Mouse (Mus musculus): ENCODE measurements at regions not wholly inside any gene's neighbourhood (a gene's known extent, or its start where the extent isn't known, plus 50 kb on each side); places are given as distances from the start of the nearest gene placed in this dataset.

DNA sequence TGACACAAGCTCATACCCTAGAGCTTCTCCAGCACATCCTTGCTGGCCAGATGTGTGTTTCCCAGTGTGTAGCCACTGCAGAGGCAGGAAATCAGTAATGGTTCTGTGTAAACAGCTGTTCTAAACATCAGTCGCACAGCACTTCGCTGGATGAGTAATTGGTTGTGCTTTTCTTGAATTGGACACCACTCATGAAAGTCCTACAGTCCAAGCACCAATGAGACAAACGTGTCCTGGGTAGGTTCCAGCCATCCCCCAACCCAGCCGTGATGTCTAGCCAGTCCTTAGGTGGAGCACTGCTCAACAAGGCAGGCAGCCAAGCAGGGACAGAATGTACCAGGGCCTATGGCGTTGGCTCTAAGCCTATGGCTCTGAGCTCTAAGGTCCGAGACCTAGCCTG is 65.8 kb upstream of the 4930432M17Rik start:
- Histone ChIP-seq H3K9ac (no peak overlapping the region), H3K4me1 (ENCODE audit: insufficient read depth) (peaks cover 19% of the 10 kb centered on the region), H3K27me3 (ENCODE audit: insufficient read depth, low read length) (no peaks in the 10 kb centered on the region), H3K9me3 (ENCODE audit: low read depth, low read length) (no peaks in the 10 kb centered on the region), H3K27ac (ENCODE audit: low read depth) (0 out of 2 replicates have a peak overlapping the region, but pooled peaks have one; percentile 61), H3K36me3 (ENCODE audit: insufficient read depth) (no peaks in the 10 kb centered on the region), H3K4me2 (no peak overlapping the region), H3K4me3 (ENCODE audit: low read depth, low read length) (no peak overlapping the region)
- 28% methylated on average over 6 of the region's 6 CpGs for WGBS
- DNase-seq = peak; percentile 90
- no peak for TF ChIP-seq CTCF (IDR thresholded peaks at IDR 0.05; ENCODE audit: low read depth)
- peak; percentile 91 for ATAC-seq (ENCODE audit: insufficient read depth)

DNA sequence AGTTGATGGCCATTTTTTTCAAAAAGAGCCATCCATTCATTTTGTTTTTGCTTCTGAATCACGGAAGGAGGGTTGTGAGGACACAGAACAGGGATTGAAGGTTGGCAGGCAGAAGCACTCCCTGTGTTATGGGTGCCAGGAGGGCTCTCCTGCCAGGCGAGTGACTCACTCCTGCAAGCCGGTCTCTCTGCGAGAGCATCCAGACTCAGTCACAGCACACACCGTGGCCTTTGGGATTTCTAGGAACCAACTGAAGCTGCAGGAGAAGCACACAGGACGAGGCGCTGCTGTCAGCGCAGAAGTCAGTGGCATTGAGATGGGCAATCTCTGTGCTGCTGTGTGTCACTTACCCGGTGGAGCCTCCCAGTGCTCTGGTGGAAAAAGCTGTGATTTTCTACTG is 66.5 kb upstream of the 4930432M17Rik start:
- Histone ChIP-seq H3K27ac (ENCODE audit: low read depth) (peak overlapping the region; percentile 61), H3K27me3 (ENCODE audit: insufficient read depth, low read length) (no peaks in the 10 kb centered on the region), H3K9ac (no peak overlapping the region), H3K9me3 (ENCODE audit: low read depth, low read length) (no peaks in the 10 kb centered on the region), H3K36me3 (ENCODE audit: insufficient read depth) (no peaks in the 10 kb centered on the region), H3K4me2 (no peak overlapping the region), H3K4me1 (ENCODE audit: insufficient read depth) (peaks cover 19% of the 10 kb centered on the region), H3K4me3 (ENCODE audit: low read depth, low read length) (no peak overlapping the region)
- TF ChIP-seq CTCF (IDR thresholded peaks at IDR 0.05; ENCODE audit: low read depth) = no peak
- DNase-seq (no peak), ATAC-seq (ENCODE audit: insufficient read depth) (peak; percentile 7; the same call in 1 of the 2 replicates)
- 73% methylated on average over 9 of the region's 9 CpGs for WGBS

DNA sequence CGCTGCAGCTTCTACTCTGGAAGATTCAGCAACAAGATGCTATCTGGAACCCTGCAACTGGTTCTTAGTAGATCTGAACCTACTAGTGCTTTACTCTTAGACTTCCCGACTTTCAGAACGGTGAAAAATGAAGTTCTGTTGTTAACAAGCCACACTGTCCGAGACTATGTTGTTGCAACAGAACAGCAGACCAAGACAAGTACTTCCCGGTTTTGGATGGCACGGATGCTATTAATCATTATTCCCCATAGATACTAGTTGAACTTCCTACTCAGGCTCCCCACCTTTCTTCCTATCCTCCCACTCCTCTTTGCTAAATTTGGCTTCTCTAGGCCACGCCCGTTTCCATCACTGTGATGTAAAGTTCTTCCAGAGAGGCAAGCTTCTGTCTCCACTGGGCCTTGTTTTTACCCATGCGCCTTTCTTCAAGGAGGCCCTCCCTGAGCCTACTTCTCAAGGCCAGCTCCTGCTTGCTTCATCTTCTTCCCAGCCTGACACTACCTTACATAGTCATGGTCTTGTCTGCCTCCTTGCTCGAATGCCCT is 67.7 kb upstream of the 4930432M17Rik start:
- Histone ChIP-seq H3K36me3 (ENCODE audit: insufficient read depth) (no peaks in the 10 kb centered on the region), H3K27me3 (ENCODE audit: insufficient read depth, low read length) (no peaks in the 10 kb centered on the region), H3K27ac (ENCODE audit: low read depth) (no peak overlapping the region), H3K9ac (no peak overlapping the region), H3K4me1 (ENCODE audit: insufficient read depth) (peaks cover 19% of the 10 kb centered on the region), H3K4me2 (no peak overlapping the region), H3K9me3 (ENCODE audit: low read depth, low read length) (no peaks in the 10 kb centered on the region), H3K4me3 (ENCODE audit: low read depth, low read length) (no peak overlapping the region)
- no peak for DNase-seq
- TF ChIP-seq CTCF (IDR thresholded peaks at IDR 0.05; ENCODE audit: low read depth) = no peak
- no peak for ATAC-seq (ENCODE audit: insufficient read depth)
- WGBS = 84% methylated on average over 10 of the region's 10 CpGs

DNA sequence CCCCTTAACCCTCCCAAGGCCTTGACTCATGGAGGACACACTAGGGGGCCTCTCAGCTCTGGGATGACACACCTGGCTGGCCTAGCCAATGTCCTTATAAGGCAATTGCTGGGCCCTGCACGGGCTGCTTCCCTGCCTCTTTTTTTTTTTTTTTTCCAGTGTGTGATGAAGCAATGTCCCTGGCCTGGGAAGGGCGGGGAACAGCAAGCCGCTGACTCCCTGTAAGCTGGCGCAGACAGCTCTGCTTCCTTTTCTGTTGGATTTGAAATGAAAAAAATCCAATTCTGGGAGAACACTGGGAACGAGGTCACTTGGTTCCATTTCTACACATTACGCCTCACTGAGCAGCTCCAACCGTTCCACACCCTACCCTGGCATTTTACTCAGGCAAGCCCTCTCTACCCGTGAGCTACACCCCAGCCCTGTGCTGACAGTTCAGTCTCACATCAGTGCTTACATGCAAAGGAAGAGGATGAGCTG is 68.4 kb upstream of the 4930432M17Rik start:
- no peak for TF ChIP-seq CTCF (IDR thresholded peaks at IDR 0.05; ENCODE audit: low read depth)
- 46% methylated on average over 8 of the region's 8 CpGs for WGBS
- Histone ChIP-seq H3K27ac (ENCODE audit: low read depth) (0 out of 2 replicates have a peak overlapping the region, but pooled peaks have one; percentile 15), H3K27me3 (ENCODE audit: insufficient read depth, low read length) (no peaks in the 10 kb centered on the region), H3K4me2 (no peak overlapping the region), H3K4me3 (ENCODE audit: low read depth, low read length) (no peak overlapping the region), H3K9ac (no peak overlapping the region), H3K36me3 (ENCODE audit: insufficient read depth) (no peaks in the 10 kb centered on the region), H3K4me1 (ENCODE audit: insufficient read depth) (peaks cover 19% of the 10 kb centered on the region), H3K9me3 (ENCODE audit: low read depth, low read length) (no peaks in the 10 kb centered on the region)
- DNase-seq (peak; percentile 52), ATAC-seq (ENCODE audit: insufficient read depth) (peak; percentile 21; the same call in 1 of the 2 replicates)

DNA sequence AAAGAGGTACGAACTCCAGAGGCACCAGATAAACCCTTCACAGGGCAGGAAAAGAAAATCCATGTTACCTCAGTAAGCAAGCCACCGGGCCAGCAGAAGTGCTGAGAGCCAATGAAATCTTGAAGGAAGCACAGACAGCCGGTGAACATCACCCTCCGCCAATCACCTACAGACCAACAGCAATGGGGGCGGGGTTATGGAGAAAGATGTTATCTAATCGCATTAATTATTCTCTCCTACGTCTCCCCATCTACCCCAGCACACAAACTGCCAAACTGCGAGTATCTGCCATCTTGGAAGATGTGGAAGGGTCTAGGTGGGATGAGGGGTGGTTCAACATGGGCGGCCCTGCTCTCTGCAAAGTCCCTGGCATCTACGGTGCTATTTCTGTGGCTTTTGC is 68.6 kb upstream of the Slc44a3 start:
- Histone ChIP-seq H3K4me3 (ENCODE audit: low read depth, low read length) (no peak overlapping the region), H3K9me3 (ENCODE audit: low read depth, low read length) (no peaks in the 10 kb centered on the region), H3K27ac (ENCODE audit: low read depth) (no peak overlapping the region), H3K9ac (no peak overlapping the region), H3K4me2 (no peak overlapping the region), H3K4me1 (ENCODE audit: insufficient read depth) (peaks cover 19% of the 10 kb centered on the region), H3K27me3 (ENCODE audit: insufficient read depth, low read length) (no peaks in the 10 kb centered on the region), H3K36me3 (ENCODE audit: insufficient read depth) (no peaks in the 10 kb centered on the region)
- 66% methylated on average over 10 of the region's 10 CpGs for WGBS
- ATAC-seq (ENCODE audit: insufficient read depth) (no peak), DNase-seq (no peak)
- no peak for TF ChIP-seq CTCF (IDR thresholded peaks at IDR 0.05; ENCODE audit: low read depth)

DNA sequence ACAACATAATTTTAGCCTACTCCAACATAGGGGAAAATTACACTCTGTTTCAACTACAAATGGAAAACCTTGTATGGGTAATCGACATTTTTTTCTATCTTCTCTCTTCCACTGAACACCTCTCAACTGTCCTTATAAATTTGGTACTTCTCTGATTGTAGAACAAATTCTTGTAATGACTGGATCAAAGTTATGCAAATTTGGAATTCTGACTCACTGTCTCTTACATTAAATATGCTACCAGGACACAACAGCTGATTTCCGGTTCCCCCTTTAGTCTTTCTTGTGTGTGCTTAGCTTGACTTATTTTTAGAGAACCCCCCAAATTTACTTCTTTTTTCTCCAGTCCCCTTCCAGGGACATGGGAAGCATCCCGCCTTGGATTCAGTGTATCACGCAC is 68.2 kb upstream of the Slc44a3 start:
- ATAC-seq (ENCODE audit: insufficient read depth) = no peak
- no peak for TF ChIP-seq CTCF (IDR thresholded peaks at IDR 0.05; ENCODE audit: low read depth)
- Histone ChIP-seq H3K4me3 (ENCODE audit: low read depth, low read length) (no peak overlapping the region), H3K27ac (ENCODE audit: low read depth) (no peak overlapping the region), H3K9ac (no peak overlapping the region), H3K4me2 (no peak overlapping the region), H3K36me3 (ENCODE audit: insufficient read depth) (no peaks in the 10 kb centered on the region), H3K9me3 (ENCODE audit: low read depth, low read length) (no peaks in the 10 kb centered on the region), H3K27me3 (ENCODE audit: insufficient read depth, low read length) (no peaks in the 10 kb centered on the region), H3K4me1 (ENCODE audit: insufficient read depth) (peaks cover 19% of the 10 kb centered on the region)
- DNase-seq = no peak
- 87% methylated on average over 4 of the region's 4 CpGs for WGBS

DNA sequence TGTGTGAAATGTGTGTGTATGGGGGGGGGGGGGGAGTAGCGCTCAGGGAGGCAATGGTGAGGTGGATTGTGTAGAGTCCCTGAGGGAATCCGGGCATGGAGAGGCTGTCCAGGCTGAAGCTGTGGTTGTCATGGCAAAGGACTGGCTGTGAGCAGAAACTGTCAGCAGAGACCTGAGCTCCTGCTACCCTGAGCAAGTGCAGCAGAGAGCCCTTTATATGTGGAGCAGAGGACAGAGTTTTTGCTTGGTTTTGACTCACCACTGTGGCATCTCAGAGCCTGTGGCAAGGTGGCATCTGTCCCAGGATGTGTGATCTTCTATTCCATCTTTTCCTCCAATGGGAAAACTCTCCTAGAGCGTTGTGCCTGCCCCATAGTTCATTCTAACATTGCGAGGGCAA is 65.8 kb upstream of the Slc44a3 start:
- DNase-seq (no peak), ATAC-seq (ENCODE audit: insufficient read depth) (no peak)
- Histone ChIP-seq H3K9me3 (ENCODE audit: low read depth, low read length) (no peaks in the 10 kb centered on the region), H3K4me2 (no peak overlapping the region), H3K9ac (no peak overlapping the region), H3K4me3 (ENCODE audit: low read depth, low read length) (no peak overlapping the region), H3K27ac (ENCODE audit: low read depth) (no peak overlapping the region), H3K27me3 (ENCODE audit: insufficient read depth, low read length) (no peaks in the 10 kb centered on the region), H3K4me1 (ENCODE audit: insufficient read depth) (peaks cover 10% of the 10 kb centered on the region), H3K36me3 (ENCODE audit: insufficient read depth) (no peaks in the 10 kb centered on the region)
- no peak for TF ChIP-seq CTCF (IDR thresholded peaks at IDR 0.05; ENCODE audit: low read depth)
- 74% methylated on average over 4 of the region's 4 CpGs for WGBS
